Mouse (Mus musculus) heart, embryonic 14.5 days (tissue): ENCODE results near the gene Igf2bp2. TPM values are rescaled to one million over a fixed set of nuclear protein-coding genes. Genes with fewer than 3 reads are reported as not detected.

ENCODE experiments used
- ATAC-seq: fragments of 200-750 bp; cut with Nextera tagmentation; 2 replicates; pipeline ENCODE4 v1.8.0; 2017; ENCODE audit warnings: low read depth, moderate TSS enrichment; ENCODE audit not compliant: insufficient number of reproducible peaks, insufficient read depth, low FRiP score
- H3K27ac ChIP-seq, 2 experiments: fragments of 200-500 bp in 1 of 2; fragments of 300-500 bp in 1 of 2; sonication (generic) in 1 of 2; replicated peaks in 1 of 2; 2 replicates each; pipeline ENCODE4 v1.5.1; 2012 to 2014; ENCODE audit warnings: low read depth in 2 of 2, low read length in 2 of 2, control low read depth in 1 of 2, mild to moderate bottlenecking in 1 of 2, mixed read lengths in 1 of 2; ENCODE audit not compliant: control insufficient read depth in 1 of 2, insufficient read depth in 1 of 2
- H3K27me3 ChIP-seq: fragments of 300-500 bp; sonication (generic); 2 replicates; pipeline ENCODE4 v1.6.1; 2014; ENCODE audit warnings: mild to moderate bottlenecking, low read length, control low read depth; ENCODE audit not compliant: control insufficient read depth, insufficient read depth
- H3K36me3 ChIP-seq: fragments of 300-500 bp; sonication (generic); 2 replicates; pipeline ENCODE4 v1.6.1; 2014; ENCODE audit warnings: mild to moderate bottlenecking, control low read depth, low read length, mixed read lengths; ENCODE audit not compliant: control insufficient read depth, insufficient read depth
- H3K4me1 ChIP-seq, 2 experiments: fragments of 200-500 bp in 1 of 2; fragments of 300-500 bp in 1 of 2; sonication (generic) in 1 of 2; 2 replicates each; pipeline ENCODE4 v1.6.1; 2012 to 2014; ENCODE audit warnings: low read length in 2 of 2, control low read depth in 1 of 2, mixed read lengths in 1 of 2; ENCODE audit not compliant: control insufficient read depth in 2 of 2, insufficient read depth in 2 of 2
- H3K4me2 ChIP-seq: fragments of 300-500 bp; sonication (generic); 2 replicates; pipeline ENCODE4 v1.6.1; 2014; ENCODE audit warnings: mild to moderate bottlenecking, low read length
- H3K4me3 ChIP-seq, 2 experiments: fragments of 200-500 bp in 1 of 2; fragments of 300-500 bp in 1 of 2; sonication (generic) in 1 of 2; 2 replicates each; pipeline ENCODE4 v1.5.1; 2012 to 2014; ENCODE audit warnings: low read length in 2 of 2, mild to moderate bottlenecking in 2 of 2, control low read depth in 1 of 2, low read depth in 1 of 2, moderate library complexity in 1 of 2; ENCODE audit not compliant: control insufficient read depth in 1 of 2, insufficient read depth in 1 of 2
- H3K9ac ChIP-seq: fragments of 300-500 bp; sonication (generic); 2 replicates; pipeline ENCODE4 v1.6.1; 2014; ENCODE audit warnings: mild to moderate bottlenecking, low read length
- H3K9me3 ChIP-seq: fragments of 300-500 bp; sonication (generic); 2 replicates; pipeline ENCODE4 v1.6.1; 2016; ENCODE audit warnings: low read length, control low read depth; ENCODE audit not compliant: control insufficient read depth
- WGBS: fragments of 180-500 bp; shearing (Covaris S2); extraction: QIAGEN DNeasy Blood & Tissue Kit; methylation state at CpG from one replicate; pipeline ENCODE4 v1.1.7; 2014; 5-methylcytosine and 5-hydroxymethylcytosine counted together
- polyA plus RNA-seq: library from polyadenylated mRNA; unstranded; fragments of >200 nt; fragmentation: Nextera tagmentation; extraction: Ambion mirVana; gene quantifications from 2 replicates; pipeline ENCODE4 v1.2.1, GENCODE M21; 2014

Igf2bp2 gene
- polyA plus RNA-seq, 1 experiment from 2014 or later: 47.6 TPM

GRCm38 (mm10) chr16:22128595-22128994 lies 34.5 kb downstream of the Igf2bp2 start:
- Histone ChIP-seq H3K4me2 (no peak overlapping the region), H3K36me3 (no peaks in the 10 kb centered on the region), H3K27me3 (no peaks in the 10 kb centered on the region), H3K4me3 (no peak overlapping the region), H3K27ac (no peak overlapping the region), H3K9ac (no peak overlapping the region), H3K9me3 (no peaks in the 10 kb centered on the region; the same call in 1 of the 2 replicates), H3K4me1 (peaks cover 2 to 18% of the 10 kb centered on the region in 2 experiments; a peak in 2 of 4 replicates)
- no peak for ATAC-seq
- 87% methylated on average over 2 of the region's 2 CpGs for WGBS

GRCm38 (mm10) chr16:22127806-22128205 lies 35.3 kb downstream of the Igf2bp2 start:
- Histone ChIP-seq H3K4me2 (no peak overlapping the region), H3K4me1 (peaks cover 2 to 14% of the 10 kb centered on the region in 2 experiments; a peak in 2 of 4 replicates), H3K4me3 (no peak overlapping the region), H3K36me3 (no peaks in the 10 kb centered on the region), H3K9me3 (no peaks in the 10 kb centered on the region; the same call in 1 of the 2 replicates), H3K9ac (no peak overlapping the region), H3K27me3 (no peaks in the 10 kb centered on the region), H3K27ac (no peak overlapping the region)
- 94% methylated on average over 3 of the region's 5 CpGs for WGBS
- no peak for ATAC-seq

- Histone ChIP-seq H3K4me1 (peaks cover 2 to 13% of the 10 kb centered on the region in 2 experiments; a peak in 2 of 4 replicates), H3K27me3 (no peaks in the 10 kb centered on the region), H3K36me3 (no peaks in the 10 kb centered on the region), H3K27ac (no peak overlapping the region), H3K4me2 (no peak overlapping the region), H3K4me3 (no peak overlapping the region), H3K9ac (no peak overlapping the region), H3K9me3 (no peaks in the 10 kb centered on the region; the same call in 1 of the 2 replicates)
- 88% methylated on average over 4 of the region's 4 CpGs for WGBS
- ATAC-seq: no peak
Observed at GRCm38 (mm10) chr16:22126936-22127335, 36.2 kb downstream of the Igf2bp2 start.

- H3K4me3 ChIP-seq: no peak overlapping the region
- no peak overlapping the region for H3K27ac ChIP-seq
- no peaks in the 10 kb centered on the region for H3K36me3 ChIP-seq
- WGBS: 18% methylated on average over 7 of the region's 7 CpGs
- H3K27me3 ChIP-seq: no peaks in the 10 kb centered on the region
- H3K9me3 ChIP-seq: no peaks in the 10 kb centered on the region; the same call in 1 of the 2 replicates
- H3K9ac ChIP-seq: no peak overlapping the region
- H3K4me2 ChIP-seq: no peak overlapping the region
- no peak for ATAC-seq
- H3K4me1 ChIP-seq: peaks cover 11 to 32% of the 10 kb centered on the region in 2 experiments
Observed at GRCm38 (mm10) chr16:22124325-22124918, 38.7 kb downstream of the Igf2bp2 start.

- ATAC-seq: no peak
- Histone ChIP-seq H3K27me3 (no peaks in the 10 kb centered on the region), H3K9me3 (no peaks in the 10 kb centered on the region; the same call in 1 of the 2 replicates), H3K4me1 (peaks cover 16 to 39% of the 10 kb centered on the region in 2 experiments), H3K4me2 (no peak overlapping the region), H3K36me3 (0 out of 2 replicates have a peak, but pooled peaks cover 3% of the 10 kb centered on the region), H3K4me3 (no peak overlapping the region), H3K27ac (no peak overlapping the region), H3K9ac (no peak overlapping the region)
- 33% methylated on average over 5 of the region's 5 CpGs for WGBS
Observed at GRCm38 (mm10) chr16:22123658-22124057, 39.4 kb downstream of the Igf2bp2 start.

GRCm38 (mm10) chr16:22121109-22121508 lies 42.0 kb downstream of the Igf2bp2 start:
- no peak overlapping the region for H3K9ac ChIP-seq
- H3K4me2 ChIP-seq: no peak overlapping the region
- WGBS: 26% methylated on average over 8 of the region's 8 CpGs
- H3K4me3 ChIP-seq: no peak overlapping the region
- H3K4me1 ChIP-seq: peaks cover 22 to 46% of the 10 kb centered on the region in 2 experiments
- H3K36me3 ChIP-seq: 0 out of 2 replicates have a peak, but pooled peaks cover 3% of the 10 kb centered on the region
- H3K9me3 ChIP-seq: no peaks in the 10 kb centered on the region
- ATAC-seq: no peak
- no peak overlapping the region for H3K27ac ChIP-seq
- H3K27me3 ChIP-seq: no peaks in the 10 kb centered on the region

GRCm38 (mm10) chr16:22119524-22119923 lies 43.6 kb downstream of the Igf2bp2 start:
- Histone ChIP-seq H3K27me3 (no peaks in the 10 kb centered on the region), H3K36me3 (0 out of 2 replicates have a peak, but pooled peaks cover 3% of the 10 kb centered on the region), H3K27ac (peak overlapping the region in 1 of 2 experiments; percentile 37; a peak in 1 of 4 replicates), H3K9ac (no peak overlapping the region), H3K9me3 (no peaks in the 10 kb centered on the region), H3K4me3 (no peak overlapping the region), H3K4me1 (peaks cover 23 to 39% of the 10 kb centered on the region in 2 experiments), H3K4me2 (peak overlapping the region; percentile 9; the same call in 1 of the 2 replicates)
- ATAC-seq: no peak
- WGBS: 85% methylated on average over 15 of the region's 15 CpGs
